Mouse (Mus musculus) urinary bladder, postnatal 4 days (tissue): Measurements from ENCODE around the gene Plin4.
"Not testable (repeated sequence)": the region's sequence is repeated elsewhere in the genome, so short reads cannot be mapped to it uniquely, and the experiment has no call there.

Experiments
- DNase-seq, 2 experiments: peaks; one replicate each; pipeline ENCODE4 v3.0.0; 2021 to 2022; ENCODE audit warnings: low spot score in 2 of 2

The Plin4 gene

DNA sequence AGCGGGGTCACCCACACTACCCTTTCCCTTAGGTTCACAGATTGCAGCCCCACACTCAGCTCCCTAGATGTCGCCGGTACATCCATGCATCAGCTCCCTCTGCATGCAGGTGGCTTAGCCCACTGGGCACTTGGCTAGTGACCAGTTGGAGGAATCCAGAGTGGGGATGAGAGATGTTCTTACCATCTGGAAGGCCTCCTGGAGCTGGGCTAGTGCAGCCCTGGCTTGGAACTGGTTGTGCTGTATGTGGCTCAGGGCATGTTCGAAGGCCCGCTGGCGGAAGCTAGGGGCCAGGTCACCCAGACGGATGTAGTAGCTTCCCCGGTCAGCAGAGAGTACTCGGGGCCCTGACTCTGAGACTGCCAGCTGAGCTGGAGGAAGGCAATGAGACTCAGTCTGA lies 6.7 kb downstream of the Plin4 start:
- no peak for DNase-seq

DNA sequence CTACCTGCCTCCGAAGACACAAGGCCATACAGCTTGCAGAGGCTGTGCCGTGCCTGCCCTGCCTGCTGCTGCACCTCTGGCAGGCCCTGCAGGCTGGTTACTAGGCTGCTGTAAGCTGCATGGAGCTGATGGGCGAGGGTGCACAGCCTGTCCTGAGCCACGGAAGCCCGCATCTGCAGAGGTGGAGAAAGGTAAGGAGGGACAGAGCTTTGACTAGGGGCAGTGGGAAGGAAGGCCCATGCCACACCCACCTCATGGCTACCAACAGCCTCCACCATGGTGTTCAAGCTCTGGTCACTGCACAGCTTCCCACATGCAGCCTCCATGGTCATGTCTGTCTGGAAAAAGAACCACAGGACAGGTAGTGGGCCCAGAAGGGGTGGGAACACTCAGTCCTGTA lies 7.4 kb downstream of the Plin4 start:
- DNase-seq, result no peak

DNA sequence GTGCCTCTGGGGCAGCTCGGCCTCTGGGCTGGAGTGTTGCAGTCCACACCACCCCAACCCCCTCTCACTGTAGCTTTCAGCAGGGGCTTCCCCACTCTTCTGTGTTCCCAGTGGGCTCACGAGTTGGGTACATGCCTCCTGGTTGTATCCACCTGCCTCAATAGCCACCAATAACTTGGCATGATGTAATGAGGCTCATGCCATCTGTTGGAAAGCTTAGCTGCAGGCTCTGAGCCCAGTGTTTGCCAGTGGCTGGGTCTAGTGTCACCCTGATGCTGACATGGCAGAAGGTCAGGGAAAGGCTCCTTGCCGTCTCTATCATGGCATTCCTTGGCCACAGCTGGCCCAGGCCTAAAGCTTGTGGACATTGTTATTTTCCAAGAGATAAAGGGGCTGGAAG lies 8.8 kb downstream of the Plin4 start:
- DNase-seq, result no peak

DNA sequence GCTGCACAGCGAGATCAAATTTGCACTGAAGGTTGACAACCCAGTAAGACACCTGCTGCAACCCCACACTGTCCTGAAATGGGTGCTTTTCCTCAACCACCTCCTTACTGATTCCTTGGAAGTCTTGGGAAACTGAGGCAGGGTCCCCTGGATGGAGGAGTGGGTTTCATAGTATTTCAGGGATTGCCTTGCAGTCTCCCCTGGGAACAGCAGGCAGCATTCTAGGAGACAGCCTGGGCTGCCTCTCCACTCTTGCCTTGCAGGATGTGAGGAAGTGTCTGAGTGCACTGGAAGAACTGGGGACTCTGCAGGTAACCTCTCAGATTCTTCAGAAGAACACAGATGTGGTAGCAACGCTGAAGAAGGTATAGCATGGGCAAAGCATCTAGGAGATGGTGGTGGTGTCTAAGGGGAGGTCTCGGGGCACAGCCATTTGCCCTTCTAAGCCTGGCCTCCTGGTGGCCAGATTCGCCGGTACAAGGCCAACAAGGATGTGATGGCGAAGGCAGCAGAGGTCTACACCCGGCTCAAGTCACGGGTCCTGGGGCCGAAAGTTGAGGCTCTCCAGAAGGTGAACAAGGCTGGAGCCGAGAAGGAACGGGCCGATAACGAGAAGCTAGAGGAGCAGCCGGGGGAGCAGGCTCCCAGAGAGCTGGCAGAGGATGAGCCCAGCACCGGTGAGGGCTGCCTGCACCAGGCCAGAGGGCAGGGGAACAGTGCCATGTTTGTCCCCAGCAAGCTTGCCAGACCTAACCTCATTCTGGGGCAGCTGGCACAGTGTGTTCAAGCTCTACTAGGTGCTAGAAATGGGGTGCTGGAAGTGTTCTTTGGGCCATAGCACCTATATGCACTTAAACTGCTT lies 10.7 kb downstream of the Plin4 start:
- no peak for DNase-seq

- DNase-seq, result no peak
Observed at GRCm38 (mm10) chr17:56098180-56098579, 11.4 kb downstream of the Plin4 start.

DNA sequence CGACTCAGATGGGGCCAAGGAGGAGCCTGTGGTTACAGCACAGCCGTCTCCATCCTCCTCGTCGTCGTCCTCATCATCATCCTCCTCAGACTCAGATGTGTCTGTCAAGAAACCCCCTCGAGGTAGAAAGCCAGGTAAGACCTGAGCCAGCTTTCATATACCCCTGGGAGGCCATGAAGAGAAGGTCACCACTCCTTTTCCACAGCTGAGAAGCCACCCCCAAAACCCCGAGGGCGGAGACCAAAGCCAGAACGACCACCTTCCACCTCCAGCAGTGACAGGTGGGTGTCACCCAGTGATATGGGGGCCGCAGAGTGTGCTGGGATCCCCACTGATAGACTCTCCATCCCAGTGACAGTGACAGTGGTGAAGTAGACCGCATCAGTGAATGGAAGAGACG lies 12.7 kb downstream of the Plin4 start:
- DNase-seq, result no peak

DNA sequence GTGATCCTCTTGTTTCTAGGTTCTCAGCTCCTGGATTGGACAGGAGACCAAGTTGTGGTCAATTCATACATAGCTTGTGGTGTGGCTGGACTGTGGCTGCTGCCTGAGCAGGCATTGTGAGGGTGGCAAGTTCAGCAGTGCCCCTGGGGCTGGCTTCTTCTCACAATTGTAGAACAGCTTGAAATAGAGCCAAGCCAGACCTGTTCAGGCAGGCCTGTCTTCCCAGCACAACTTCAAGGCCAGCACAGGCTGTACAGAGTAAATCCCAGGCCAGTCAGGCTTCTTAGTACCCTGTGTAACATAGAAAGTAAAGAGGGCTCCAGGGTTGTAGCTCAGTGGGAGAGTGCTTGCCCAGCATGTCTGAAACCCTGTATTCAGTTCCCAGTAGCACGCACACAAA lies 16.8 kb downstream of the Plin4 start:
- DNase-seq, result no peak

GRCm38 (mm10) chr17:56092312-56092711 lies 17.3 kb downstream of the Plin4 start:
- no peak for DNase-seq

- no peak for DNase-seq
Observed at GRCm38 (mm10) chr17:56080781-56081585, 28.6 kb downstream of the Plin4 start.

DNA sequence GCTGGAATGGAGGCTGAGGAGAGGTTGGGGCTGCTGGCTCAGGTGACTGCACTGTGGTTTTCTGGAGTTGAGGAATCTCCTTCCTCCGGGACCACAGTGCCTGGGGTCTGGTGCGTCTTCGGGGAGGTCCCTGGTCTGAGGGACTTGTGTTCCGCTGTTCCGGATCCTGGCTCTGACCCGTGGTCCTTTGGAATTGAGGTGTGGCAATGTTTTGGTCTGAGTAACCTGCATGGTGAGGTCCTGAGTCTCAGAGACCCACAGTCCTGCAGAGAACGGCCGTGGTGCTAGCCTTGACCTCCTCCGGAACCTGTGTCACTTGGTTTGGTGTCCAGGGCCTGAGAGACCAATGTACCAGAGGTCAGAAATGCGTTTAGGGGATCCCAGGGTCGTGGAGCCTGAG lies 29.7 kb downstream of the Plin4 start:
- DNase-seq, result no peak

DNA sequence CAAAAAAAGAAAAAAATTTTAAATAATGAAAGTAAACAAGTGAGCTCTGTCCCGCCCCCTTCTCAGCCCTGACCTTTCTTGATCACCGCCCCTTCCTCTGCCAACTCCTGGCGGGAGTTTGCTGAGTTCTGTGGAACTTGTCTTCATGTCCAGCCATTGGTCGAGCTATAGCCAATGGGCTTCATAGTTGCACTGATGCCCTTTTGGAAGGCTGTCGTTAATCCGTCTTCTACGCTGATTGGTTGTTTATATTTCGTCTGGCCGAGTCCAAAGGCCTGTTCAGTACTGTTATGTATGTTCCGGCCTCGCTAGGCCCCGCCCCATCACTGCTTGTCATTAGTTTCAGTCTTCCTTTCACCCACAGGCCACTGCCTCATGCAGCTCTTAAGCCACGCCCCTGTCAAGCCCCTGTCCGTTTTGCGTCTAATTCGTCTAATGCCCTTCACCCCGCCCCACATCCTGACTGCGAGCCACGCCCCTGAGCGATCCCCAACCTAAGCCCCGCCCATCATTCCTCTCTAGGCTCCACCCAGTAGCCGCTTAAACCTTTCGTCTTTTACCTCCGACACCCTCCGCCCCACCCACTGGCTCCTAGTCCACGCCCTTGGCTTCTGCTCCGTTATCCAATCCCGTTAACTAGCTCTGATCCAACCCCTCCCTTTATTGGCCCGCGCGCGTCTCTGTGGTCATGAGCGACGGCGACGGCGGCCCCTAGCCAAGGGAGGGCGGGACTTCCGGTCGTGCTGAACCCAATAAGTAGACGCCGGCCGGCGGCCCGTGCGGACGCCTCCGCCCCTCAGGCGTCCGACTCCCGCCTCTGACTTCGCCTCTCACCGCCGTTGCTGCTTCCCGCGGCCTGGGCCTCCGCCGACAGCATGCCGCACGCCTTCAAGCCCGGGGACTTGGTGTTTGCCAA lies 30.5 kb downstream of the Plin4 start, which contains the start of gene Hdgfl2:
TSS of gene Hdgfl2 (plus strand) at position 755 of the 916 bp plus-strand sequence.
- peak; percentile 99 to 100 for DNase-seq

- not testable (repeated sequence) for DNase-seq
Observed at GRCm38 (mm10) chr17:56078361-56078760, 31.2 kb downstream of the Plin4 start.

GRCm38 (mm10) chr17:56077523-56077922 lies 32.1 kb downstream of the Plin4 start:
- no peak for DNase-seq

GRCm38 (mm10) chr17:56074827-56075208 lies 34.8 kb downstream of the Plin4 start, which contains the start of gene Ubxn6:
Ubxn6 (minus strand) TSS chr17:56075028.
- DNase-seq, result peak; percentile 97 to 99

- DNase-seq, result peak; percentile 84 to 92
Observed at GRCm38 (mm10) chr17:56074097-56074826, 35.3 kb downstream of the Plin4 start.

DNA sequence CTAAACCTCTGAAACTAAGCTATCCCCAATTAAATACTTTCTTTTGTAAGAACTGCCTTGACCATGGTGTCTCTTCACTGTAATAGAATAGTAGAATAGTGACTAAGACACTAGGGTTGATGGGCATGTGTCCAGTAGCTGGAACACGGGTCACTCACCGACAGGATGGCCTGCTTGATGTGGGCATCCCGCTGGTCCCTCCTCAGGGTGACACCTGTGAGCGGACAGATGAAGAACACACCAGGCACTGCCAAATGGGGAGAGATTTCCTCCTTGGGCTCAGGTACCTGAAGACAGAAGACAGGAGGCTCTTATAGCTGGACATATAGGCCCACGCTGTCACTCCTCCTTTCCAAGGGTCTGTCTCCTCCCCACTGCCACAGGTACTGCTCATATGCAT lies 37.4 kb downstream of the Plin4 start:
- no peak for DNase-seq

GRCm38 (mm10) chr17:56071126-56071525 lies 38.5 kb downstream of the Plin4 start:
- DNase-seq, result no peak

GRCm38 (mm10) chr17:56069066-56069465 lies 40.5 kb downstream of the Plin4 start:
- no peak for DNase-seq

- no peak for DNase-seq
Observed at GRCm38 (mm10) chr17:56066451-56066850, 43.2 kb downstream of the Plin4 start.

- not testable (repeated sequence) for DNase-seq
Observed at GRCm38 (mm10) chr17:56065715-56066114, 43.9 kb downstream of the Plin4 start.

GRCm38 (mm10) chr17:56062081-56062480 lies 47.5 kb downstream of the Plin4 start:
- no peak for DNase-seq
